Mouse (Mus musculus) midbrain, embryonic 10.5 days (tissue): ENCODE results near the gene Mettl7a1. TPM values are rescaled to one million over a fixed set of nuclear protein-coding genes. Genes with fewer than 3 reads are reported as not detected.
A peak's percentile ranks its signal among the peaks of the same experiment; 100 is the strongest.
"Not testable (repeated sequence)": the region's sequence is repeated elsewhere in the genome, so short reads cannot be mapped to it uniquely, and the experiment has no call there.

Experiments used
- DNase-seq: peaks from one replicate; pipeline ENCODE4 v3.0.0-alpha.2; 2017; ENCODE audit warnings: low spot score
- H3K27ac ChIP-seq: fragments of 300-500 bp; sonication (generic); replicated peaks from 2 replicates; pipeline ENCODE4 v1.5.1; 2016; ENCODE audit warnings: mild to moderate bottlenecking
- H3K27me3 ChIP-seq: fragments of 300-500 bp; sonication (generic); 2 replicates; pipeline ENCODE4 v1.6.1; 2016; ENCODE audit warnings: low read depth, mild to moderate bottlenecking; ENCODE audit not compliant: poor library complexity, severe bottlenecking
- H3K36me3 ChIP-seq: fragments of 300-500 bp; sonication (generic); 2 replicates; pipeline ENCODE4 v1.6.1; 2016; ENCODE audit warnings: mild to moderate bottlenecking, moderate library complexity
- H3K4me1 ChIP-seq: fragments of 300-500 bp; sonication (generic); 2 replicates; pipeline ENCODE4 v1.6.1; 2016
- H3K4me3 ChIP-seq: fragments of 300-500 bp; sonication (generic); 2 replicates; pipeline ENCODE4 v1.5.1; 2016; ENCODE audit warnings: mild to moderate bottlenecking, moderate library complexity
- H3K9me3 ChIP-seq: fragments of 300-500 bp; sonication (generic); replicated peaks from 2 replicates; pipeline ENCODE4 v1.6.1; 2016; ENCODE audit warnings: mild to moderate bottlenecking
- WGBS: fragments of 180-500 bp; shearing (Covaris S2); methylation state at CpG from one replicate; pipeline ENCODE4 v1.1.7; 2016; 5-methylcytosine and 5-hydroxymethylcytosine counted together
- polyA plus RNA-seq: library from polyadenylated mRNA; unstranded; fragments of >200 nt; fragmentation: Nextera tagmentation; extraction: Ambion mirVana; gene quantifications from 2 replicates; pipeline ENCODE4 v1.2.1, GENCODE M21; 2016

The Mettl7a1 gene
- polyA plus RNA-seq, 1 experiment from 2014 or later: 5.8 TPM

GRCm38 (mm10) chr15:100364242-100364641, 60.3 kb downstream of the Mettl7a1 start, which contains the start of gene Higd1c:
Higd1c (plus strand) TSS chr15:100364542.
- H3K36me3 ChIP-seq: no peaks in the 10 kb centered on the region
- no peak within 1 kb of the TSS for H3K27ac ChIP-seq
- H3K9me3 ChIP-seq: 0 out of 2 replicates have a peak, but pooled peaks cover 3% of the 10 kb centered on the region
- no peak for DNase-seq
- WGBS: 80% methylated on average over 7 of the region's 7 CpGs
- no peak within 1 kb of the TSS for H3K4me3 ChIP-seq
- H3K4me1 ChIP-seq: no peaks in the 10 kb centered on the region
- H3K27me3 ChIP-seq: no peaks in the 10 kb centered on the region

- DNase-seq, H3K9me3 ChIP-seq, H3K36me3 ChIP-seq, H3K4me3 ChIP-seq, H3K4me1 ChIP-seq, H3K27me3 ChIP-seq, H3K27ac ChIP-seq: not testable (repeated sequence)
- WGBS: 78% methylated on average over 9 of the region's 9 CpGs
These were observed 62.0 kb downstream of the Mettl7a1 start for GRCm38 (mm10) chr15:100365967-100366366.

- no peaks in the 10 kb centered on the region for H3K4me1 ChIP-seq
- 0 out of 2 replicates have a peak, but pooled peaks cover 3% of the 10 kb centered on the region for H3K9me3 ChIP-seq
- no peak for DNase-seq
- H3K27ac ChIP-seq: no peak overlapping the region
- 88% methylated on average over 7 of the region's 7 CpGs for WGBS
- no peaks in the 10 kb centered on the region for H3K36me3 ChIP-seq
- H3K4me3 ChIP-seq: no peak overlapping the region
- H3K27me3 ChIP-seq: no peaks in the 10 kb centered on the region
These were observed 63.2 kb downstream of the Mettl7a1 start for GRCm38 (mm10) chr15:100367119-100367518.

GRCm38 (mm10) chr15:100375066-100375465, 71.1 kb downstream of the Mettl7a1 start:
- Histone ChIP-seq H3K36me3 (no peaks in the 10 kb centered on the region), H3K9me3 (no peaks in the 10 kb centered on the region), H3K27ac (no peak overlapping the region), H3K4me1 (no peaks in the 10 kb centered on the region), H3K27me3 (no peaks in the 10 kb centered on the region), H3K4me3 (no peak overlapping the region)
- DNase-seq: peak; percentile 53
- 44% methylated on average over 5 of the region's 5 CpGs for WGBS

- not testable (repeated sequence) for H3K9me3 ChIP-seq, H3K4me3 ChIP-seq, DNase-seq, H3K27me3 ChIP-seq, H3K27ac ChIP-seq, H3K36me3 ChIP-seq, H3K4me1 ChIP-seq
- 39% methylated on average over 3 of the region's 9 CpGs for WGBS
These were observed 74.0 kb downstream of the Mettl7a1 start for GRCm38 (mm10) chr15:100377847-100378505.

Other genes starting within 250 kb of the Mettl7a1 start
- gene Atf1, start 76.3 kb upstream of the Mettl7a1 start, polyA plus RNA-seq: 33.6 and 33.7 TPM in 2 replicates
- gene Tmprss12, start 23.3 kb upstream of the Mettl7a1 start, polyA plus RNA-seq: not detected in 2 replicates
- gene Mettl7a3, start 30.8 kb downstream of the Mettl7a1 start, polyA plus RNA-seq: not detected in 2 replicates
- gene Methig1, start 49.0 kb downstream of the Mettl7a1 start, polyA plus RNA-seq: not detected in 2 replicates
- not detected in 2 replicates for gene Mettl7a2, start 49.1 kb downstream of the Mettl7a1 start, polyA plus RNA-seq
- not detected in 2 replicates for gene Higd1c, start 60.4 kb downstream of the Mettl7a1 start, polyA plus RNA-seq
- gene Gm5475, start 118.0 kb downstream of the Mettl7a1 start, polyA plus RNA-seq: 0.04 TPM in 1 of 2 replicates, not detected in the other
- 26.3 and 26.7 TPM in 2 replicates for gene Slc11a2, start 120.9 kb downstream of the Mettl7a1 start, polyA plus RNA-seq
- gene Letmd1, start 164.9 kb downstream of the Mettl7a1 start, polyA plus RNA-seq: 44.1 and 47.3 TPM in 2 replicates
- gene Csrnp2, start 191.3 kb downstream of the Mettl7a1 start, polyA plus RNA-seq: 16.7 and 22.0 TPM in 2 replicates
- 34.5 and 39.5 TPM in 2 replicates for gene Tfcp2, start 247.9 kb downstream of the Mettl7a1 start, polyA plus RNA-seq